Mouse (Mus musculus) liver, embryonic 11.5 days (tissue): ENCODE data around the gene H2-Eb2. TPM values are rescaled to one million over a fixed set of nuclear protein-coding genes. Genes with fewer than 3 reads are reported as not detected.

Experiments
- ATAC-seq: fragments of 200-750 bp; cut with Nextera tagmentation; replicated peaks from 2 replicates; pipeline ENCODE4 v1.8.0; 2017; ENCODE audit warnings: moderate number of reproducible peaks, mild to moderate bottlenecking, moderate TSS enrichment, moderate library complexity; ENCODE audit not compliant: low FRiP score
- DNase-seq: peaks from one replicate; pipeline ENCODE4 v3.0.0-alpha.2; 2017; ENCODE audit warnings: low spot score
- H3K27ac ChIP-seq: fragments of 300-500 bp; sonication (generic); 2 replicates; pipeline ENCODE4 v1.5.1; 2014; ENCODE audit warnings: mild to moderate bottlenecking, low read depth, low read length, control low read depth
- H3K27me3 ChIP-seq: fragments of 300-500 bp; sonication (generic); replicated peaks from 2 replicates; pipeline ENCODE4 v1.6.1; 2014; ENCODE audit warnings: low read length, mixed read lengths; ENCODE audit not compliant: control insufficient read depth, insufficient read depth
- H3K36me3 ChIP-seq: fragments of 300-500 bp; sonication (generic); 2 replicates; pipeline ENCODE4 v1.6.1; 2014; ENCODE audit warnings: mild to moderate bottlenecking, low read length, moderate library complexity, mixed read lengths; ENCODE audit not compliant: control insufficient read depth, insufficient read depth
- H3K4me1 ChIP-seq: fragments of 300-500 bp; sonication (generic); replicated peaks from 2 replicates; pipeline ENCODE4 v1.6.1; 2014; ENCODE audit warnings: low read length, mixed read lengths; ENCODE audit not compliant: control insufficient read depth, insufficient read depth
- H3K4me2 ChIP-seq: fragments of 300-500 bp; sonication (generic); 2 replicates; pipeline ENCODE4 v1.6.1; 2014; ENCODE audit warnings: mild to moderate bottlenecking, control low read depth, moderate library complexity
- H3K4me3 ChIP-seq: fragments of 300-500 bp; sonication (generic); 2 replicates; pipeline ENCODE4 v1.5.1; 2014; ENCODE audit warnings: low read depth, low read length, control low read depth
- H3K9ac ChIP-seq: fragments of 300-500 bp; sonication (generic); 2 replicates; pipeline ENCODE4 v1.6.1; 2014; ENCODE audit warnings: low read depth, low read length, control low read depth
- H3K9me3 ChIP-seq: fragments of 300-500 bp; sonication (generic); 2 replicates; pipeline ENCODE4 v1.6.1; 2016; ENCODE audit warnings: low read length, inconsistent platforms, mixed read lengths; ENCODE audit not compliant: control insufficient read depth
- WGBS: fragments of 180-500 bp; shearing (Covaris S2); extraction: QIAGEN DNeasy Blood & Tissue Kit; methylation state at CpG from one replicate; pipeline ENCODE4 v1.1.7; 2014; 5-methylcytosine and 5-hydroxymethylcytosine counted together
- polyA plus RNA-seq: library from polyadenylated mRNA; unstranded; fragments of >200 nt; fragmentation: Nextera tagmentation; extraction: Ambion mirVana; gene quantifications from 2 replicates; pipeline ENCODE4 v1.2.1, GENCODE M21; 2014

The H2-Eb2 gene
- polyA plus RNA-seq, 1 experiment from 2014 or later: not detected

DNA sequence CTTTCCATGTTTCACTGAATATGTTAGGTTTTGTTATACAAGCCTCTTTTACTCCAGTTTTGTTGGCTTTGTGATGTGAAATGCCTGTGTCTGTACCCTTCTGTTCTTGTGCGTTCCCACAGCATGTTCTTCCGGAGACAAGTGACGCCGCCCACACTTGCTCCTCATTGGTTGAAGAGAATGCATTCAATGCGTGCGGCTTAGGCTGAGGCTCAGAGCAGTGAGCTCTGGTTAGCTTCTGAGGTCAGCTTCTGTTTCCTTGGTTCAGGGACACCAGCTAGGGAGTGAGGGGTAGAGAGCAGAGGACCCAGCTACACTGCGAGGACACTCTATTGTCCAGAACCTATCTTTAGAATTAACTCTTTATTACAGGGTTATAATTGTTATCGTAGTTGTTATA is 33.9 kb upstream of the H2-Eb2 start:
- Histone ChIP-seq H3K36me3 (no peaks in the 10 kb centered on the region), H3K4me2 (no peak overlapping the region), H3K27ac (no peak overlapping the region), H3K9ac (no peak overlapping the region), H3K9me3 (no peaks in the 10 kb centered on the region), H3K27me3 (no peaks in the 10 kb centered on the region; the same call in 1 of the 2 replicates), H3K4me3 (no peak overlapping the region), H3K4me1 (no peaks in the 10 kb centered on the region)
- ATAC-seq (0 out of 2 replicates have a peak, but pooled peaks have one; percentile 23), DNase-seq (peak; percentile 56)
- 15% methylated on average over 8 of the region's 8 CpGs for WGBS

DNA sequence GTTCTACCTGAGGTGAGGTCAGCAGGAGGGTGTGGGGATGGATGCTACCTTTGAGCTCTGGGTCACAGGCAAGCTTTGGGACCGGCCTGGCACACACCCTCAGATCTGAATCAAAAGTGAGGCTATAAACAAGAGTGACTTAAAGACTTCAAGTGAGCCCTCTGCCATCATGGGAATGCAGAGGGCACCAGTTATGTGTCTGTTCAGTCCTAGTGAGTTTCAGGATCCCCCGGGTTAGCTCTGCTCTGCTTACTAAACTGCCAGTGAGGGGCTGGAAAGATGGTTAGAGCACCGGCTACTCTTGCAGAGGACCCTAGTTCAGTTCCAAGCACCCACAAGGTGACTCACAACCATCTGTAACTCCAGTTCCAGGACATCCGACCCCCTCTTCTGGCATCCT is 32.9 kb upstream of the H2-Eb2 start:
- 86% methylated on average over 4 of the region's 4 CpGs for WGBS
- ATAC-seq (no peak), DNase-seq (no peak)

GRCm38 (mm10) chr17:34293533-34293932 is 31.9 kb upstream of the H2-Eb2 start:
- no peak overlapping the region for H3K4me2 ChIP-seq
- no peak overlapping the region for H3K27ac ChIP-seq
- H3K9me3 ChIP-seq: no peaks in the 10 kb centered on the region
- no peak for DNase-seq
- H3K9ac ChIP-seq: no peak overlapping the region
- H3K4me3 ChIP-seq: no peak overlapping the region
- no peaks in the 10 kb centered on the region for H3K4me1 ChIP-seq
- no peak for ATAC-seq
- no peaks in the 10 kb centered on the region for H3K36me3 ChIP-seq
- no peaks in the 10 kb centered on the region; the same call in 1 of the 2 replicates for H3K27me3 ChIP-seq
- WGBS: 25% methylated on average over 2 of the region's 2 CpGs

More for the DNA sequence above, 32.9 kb upstream of the H2-Eb2 start:
- Histone ChIP-seq H3K27ac (no peak overlapping the region), H3K36me3 (no peaks in the 10 kb centered on the region), H3K4me1 (no peaks in the 10 kb centered on the region), H3K4me2 (no peak overlapping the region), H3K9ac (no peak overlapping the region), H3K27me3 (no peaks in the 10 kb centered on the region; the same call in 1 of the 2 replicates), H3K4me3 (no peak overlapping the region), H3K9me3 (no peaks in the 10 kb centered on the region)

- Histone ChIP-seq H3K9ac (no peak overlapping the region), H3K4me3 (no peak overlapping the region), H3K27me3 (no peaks in the 10 kb centered on the region; the same call in 1 of the 2 replicates), H3K27ac (no peak overlapping the region), H3K4me2 (no peak overlapping the region), H3K4me1 (no peaks in the 10 kb centered on the region), H3K36me3 (no peaks in the 10 kb centered on the region), H3K9me3 (no peaks in the 10 kb centered on the region)
- 63% methylated on average over 4 of the region's 4 CpGs for WGBS
- no peak for ATAC-seq
- no peak for DNase-seq
These were observed 31.2 kb upstream of the H2-Eb2 start for GRCm38 (mm10) chr17:34294249-34294648.

DNA sequence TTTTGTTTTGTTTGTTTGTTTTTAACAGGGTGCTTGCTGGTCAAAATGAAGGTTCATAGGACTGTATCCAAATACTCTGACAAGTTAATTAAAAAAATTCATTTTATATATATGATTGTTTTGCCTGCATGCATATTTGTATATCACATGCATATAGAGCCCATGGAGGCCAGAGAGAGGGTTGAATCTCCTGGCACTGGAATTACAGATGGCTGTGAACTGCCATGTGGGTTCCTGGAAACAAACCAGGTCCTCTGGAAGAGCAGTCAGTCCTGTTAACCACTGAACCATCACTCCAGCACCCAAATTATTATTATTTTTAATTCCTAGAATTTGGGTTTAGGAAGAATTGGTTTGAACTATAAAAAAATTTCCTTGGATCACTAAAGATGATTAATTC is 30.2 kb upstream of the H2-Eb2 start:
- Histone ChIP-seq H3K4me1 (no peaks in the 10 kb centered on the region), H3K4me2 (no peak overlapping the region), H3K36me3 (no peaks in the 10 kb centered on the region), H3K27ac (no peak overlapping the region), H3K27me3 (no peaks in the 10 kb centered on the region; the same call in 1 of the 2 replicates), H3K4me3 (no peak overlapping the region), H3K9me3 (no peaks in the 10 kb centered on the region), H3K9ac (no peak overlapping the region)
- DNase-seq (no peak), ATAC-seq (no peak)

GRCm38 (mm10) chr17:34295891-34296794 is 29.3 kb upstream of the H2-Eb2 start:
- H3K4me3 ChIP-seq: no peak overlapping the region
- no peak for ATAC-seq
- no peaks in the 10 kb centered on the region for H3K36me3 ChIP-seq
- no peak overlapping the region for H3K9ac ChIP-seq
- no peaks in the 10 kb centered on the region; the same call in 1 of the 2 replicates for H3K27me3 ChIP-seq
- 27% methylated on average over 23 of the region's 23 CpGs for WGBS
- no peaks in the 10 kb centered on the region for H3K4me1 ChIP-seq
- DNase-seq: no peak
- no peak overlapping the region for H3K27ac ChIP-seq
- H3K9me3 ChIP-seq: no peaks in the 10 kb centered on the region
- peak overlapping the region; percentile 48 for H3K4me2 ChIP-seq

DNA sequence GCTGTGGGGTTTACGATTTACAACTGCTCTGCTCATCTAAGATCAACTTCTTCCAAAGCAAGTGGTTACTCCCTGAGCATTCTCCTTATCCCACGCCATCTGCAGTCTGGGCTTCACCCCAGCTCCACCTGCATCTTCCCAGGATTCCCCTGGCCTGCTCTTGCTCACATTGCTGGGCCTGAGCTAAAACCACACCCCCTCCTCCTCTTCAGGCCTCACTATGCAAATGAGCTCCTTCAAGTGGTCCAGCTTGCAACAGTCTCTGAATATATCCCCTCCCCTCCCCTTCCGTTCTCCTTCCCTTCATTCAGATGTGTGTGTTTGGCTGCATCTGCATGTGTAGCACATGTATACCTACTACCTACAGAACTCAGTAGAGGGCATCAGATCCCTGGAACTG is 26.1 kb upstream of the H2-Eb2 start:
- Histone ChIP-seq H3K4me2 (no peak overlapping the region), H3K9me3 (no peaks in the 10 kb centered on the region), H3K27me3 (no peaks in the 10 kb centered on the region), H3K4me1 (no peaks in the 10 kb centered on the region), H3K9ac (no peak overlapping the region), H3K27ac (no peak overlapping the region), H3K36me3 (no peaks in the 10 kb centered on the region), H3K4me3 (no peak overlapping the region)
- ATAC-seq (no peak), DNase-seq (no peak)
- WGBS: 69% methylated on average over 3 of the region's 3 CpGs

- ATAC-seq: no peak
These were observed 25.4 kb upstream of the H2-Eb2 start for GRCm38 (mm10) chr17:34300071-34300470.

More at GRCm38 (mm10) chr17:34300071-34300470, 25.4 kb upstream of the H2-Eb2 start:
- no peaks in the 10 kb centered on the region for H3K36me3 ChIP-seq
- H3K9me3 ChIP-seq: no peaks in the 10 kb centered on the region
- no peak for DNase-seq
- H3K9ac ChIP-seq: no peak overlapping the region
- no peak overlapping the region for H3K4me3 ChIP-seq
- 88% methylated on average over 8 of the region's 8 CpGs for WGBS
- no peaks in the 10 kb centered on the region for H3K27me3 ChIP-seq
- no peaks in the 10 kb centered on the region for H3K4me1 ChIP-seq
- H3K4me2 ChIP-seq: no peak overlapping the region
- no peak overlapping the region for H3K27ac ChIP-seq
